Mouse (Mus musculus) intestine, embryonic 16.5 days (tissue): ENCODE results near the gene Fgfr2. TPM values are rescaled to one million over a fixed set of nuclear protein-coding genes. Genes with fewer than 3 reads are reported as not detected.

ENCODE experiments used
- ATAC-seq: fragments of 200-750 bp; cut with Nextera tagmentation; 2 replicates; pipeline ENCODE4 v1.8.0; 2017; ENCODE audit warnings: moderate TSS enrichment, moderate library complexity
- H3K27ac ChIP-seq: fragments of 300-500 bp; sonication (generic); 2 replicates; pipeline ENCODE4 v1.5.1; 2014; ENCODE audit warnings: mild to moderate bottlenecking, low read length
- H3K27me3 ChIP-seq: fragments of 300-500 bp; sonication (generic); replicated peaks from 2 replicates; pipeline ENCODE4 v1.6.1; 2014; ENCODE audit warnings: low read length, control low read depth, mixed read lengths; ENCODE audit not compliant: control insufficient read depth, insufficient read depth
- H3K36me3 ChIP-seq: fragments of 300-500 bp; sonication (generic); 2 replicates; pipeline ENCODE4 v1.6.1; 2014; ENCODE audit warnings: low read length, control low read depth; ENCODE audit not compliant: control insufficient read depth, insufficient read depth
- H3K4me1 ChIP-seq: fragments of 300-500 bp; sonication (generic); 2 replicates; pipeline ENCODE4 v1.6.1; 2014; ENCODE audit warnings: low read length, control low read depth, mixed read lengths; ENCODE audit not compliant: control insufficient read depth, insufficient read depth
- H3K4me2 ChIP-seq: fragments of 300-500 bp; sonication (generic); 2 replicates; pipeline ENCODE4 v1.6.1; 2014; ENCODE audit warnings: low read depth, low read length, control low read depth
- H3K4me3 ChIP-seq: fragments of 300-500 bp; sonication (generic); 2 replicates; pipeline ENCODE4 v1.5.1; 2014; ENCODE audit warnings: mild to moderate bottlenecking, low read length
- H3K9ac ChIP-seq: fragments of 300-500 bp; sonication (generic); 2 replicates; pipeline ENCODE4 v1.6.1; 2014; ENCODE audit warnings: low read depth, low read length
- H3K9me3 ChIP-seq: fragments of 300-500 bp; sonication (generic); 2 replicates; pipeline ENCODE4 v1.6.1; 2016; ENCODE audit warnings: low read length, control low read depth; ENCODE audit not compliant: control insufficient read depth
- WGBS: fragments of 180-500 bp; shearing (Covaris S2); extraction: QIAGEN DNeasy Blood & Tissue Kit; methylation state at CpG from one replicate; pipeline ENCODE4 v1.1.7; 2014; 5-methylcytosine and 5-hydroxymethylcytosine counted together
- polyA plus RNA-seq: library from polyadenylated mRNA; unstranded; fragments of >200 nt; fragmentation: Nextera tagmentation; extraction: Ambion mirVana; gene quantifications from 2 replicates; pipeline ENCODE4 v1.2.1, GENCODE M21; 2015

Gene Fgfr2
- polyA plus RNA-seq, 1 experiment from 2014 or later = 47.3 TPM

- Histone ChIP-seq H3K4me3 (no peak overlapping the region), H3K9ac (no peak overlapping the region), H3K27me3 (no peaks in the 10 kb centered on the region), H3K27ac (no peak overlapping the region), H3K36me3 (no peaks in the 10 kb centered on the region), H3K9me3 (no peaks in the 10 kb centered on the region), H3K4me1 (no peaks in the 10 kb centered on the region), H3K4me2 (no peak overlapping the region)
- ATAC-seq = no peak
- WGBS = 51% methylated on average over 12 of the region's 12 CpGs
Measured at GRCm38 (mm10) chr7:130367222-130368035, 2755.7 kb downstream of the Fgfr2 start.

GRCm38 (mm10) chr7:130365711-130366110, 2757.4 kb downstream of the Fgfr2 start:
- no peak for ATAC-seq

GRCm38 (mm10) chr7:130340412-130341152, 2782.6 kb downstream of the Fgfr2 start:
- 68% methylated on average over 6 of the region's 6 CpGs for WGBS
- ATAC-seq = no peak
- H3K27me3 ChIP-seq = no peaks in the 10 kb centered on the region
- no peaks in the 10 kb centered on the region for H3K9me3 ChIP-seq
- H3K4me1 ChIP-seq = no peaks in the 10 kb centered on the region
- no peak overlapping the region for H3K9ac ChIP-seq
- H3K4me2 ChIP-seq = no peak overlapping the region
- H3K4me3 ChIP-seq = no peak overlapping the region
- no peak overlapping the region for H3K27ac ChIP-seq
- no peaks in the 10 kb centered on the region for H3K36me3 ChIP-seq

More at GRCm38 (mm10) chr7:130365711-130366110, 2757.4 kb downstream of the Fgfr2 start:
- no peak overlapping the region for H3K9ac ChIP-seq
- 94% methylated on average over 10 of the region's 10 CpGs for WGBS
- H3K36me3 ChIP-seq = no peaks in the 10 kb centered on the region
- H3K27ac ChIP-seq = no peak overlapping the region
- no peaks in the 10 kb centered on the region for H3K27me3 ChIP-seq
- no peak overlapping the region for H3K4me2 ChIP-seq
- no peaks in the 10 kb centered on the region for H3K9me3 ChIP-seq
- no peak overlapping the region for H3K4me3 ChIP-seq
- no peaks in the 10 kb centered on the region for H3K4me1 ChIP-seq

- no peak for ATAC-seq
- H3K27ac ChIP-seq = no peak overlapping the region
- WGBS = 92% methylated on average over 7 of the region's 7 CpGs
Measured at GRCm38 (mm10) chr7:130337601-130338000, 2785.5 kb downstream of the Fgfr2 start.

GRCm38 (mm10) chr7:130335440-130336051, 2787.6 kb downstream of the Fgfr2 start:
- Histone ChIP-seq H3K27me3 (no peaks in the 10 kb centered on the region), H3K27ac (no peak overlapping the region), H3K9me3 (no peaks in the 10 kb centered on the region), H3K4me1 (peaks cover 5% of the 10 kb centered on the region), H3K36me3 (no peaks in the 10 kb centered on the region), H3K4me2 (0 out of 2 replicates have a peak overlapping the region, but pooled peaks have one; percentile 2), H3K4me3 (no peak overlapping the region), H3K9ac (no peak overlapping the region)
- peak; percentile 94 for ATAC-seq
- WGBS = 28% methylated on average over 4 of the region's 4 CpGs

More at GRCm38 (mm10) chr7:130337601-130338000, 2785.5 kb downstream of the Fgfr2 start:
- Histone ChIP-seq H3K4me1 (peaks cover 5% of the 10 kb centered on the region), H3K9me3 (no peaks in the 10 kb centered on the region), H3K9ac (no peak overlapping the region), H3K4me3 (no peak overlapping the region), H3K36me3 (no peaks in the 10 kb centered on the region), H3K4me2 (no peak overlapping the region), H3K27me3 (no peaks in the 10 kb centered on the region)

GRCm38 (mm10) chr7:130332515-130333220, 2790.5 kb downstream of the Fgfr2 start:
- no peak for ATAC-seq
- H3K27me3 ChIP-seq = no peaks in the 10 kb centered on the region
- H3K9ac ChIP-seq = no peak overlapping the region
- H3K9me3 ChIP-seq = no peaks in the 10 kb centered on the region
- peaks cover 7% of the 10 kb centered on the region for H3K4me1 ChIP-seq
- H3K4me3 ChIP-seq = no peak overlapping the region
- H3K27ac ChIP-seq = no peak overlapping the region
- H3K36me3 ChIP-seq = no peaks in the 10 kb centered on the region
- 89% methylated on average over 11 of the region's 11 CpGs for WGBS
- no peak overlapping the region for H3K4me2 ChIP-seq

- no peak overlapping the region for H3K4me2 ChIP-seq
- WGBS = 21% methylated on average over 15 of the region's 15 CpGs
Measured at GRCm38 (mm10) chr7:130327603-130328365, 2795.4 kb downstream of the Fgfr2 start.

GRCm38 (mm10) chr7:130325983-130326433, 2797.1 kb downstream of the Fgfr2 start:
- no peak overlapping the region for H3K27ac ChIP-seq
- peak; percentile 82 for ATAC-seq
- H3K4me3 ChIP-seq = no peak overlapping the region
- WGBS = 60% methylated on average over 15 of the region's 15 CpGs
- no peak overlapping the region for H3K9ac ChIP-seq
- H3K9me3 ChIP-seq = no peaks in the 10 kb centered on the region
- no peak overlapping the region for H3K4me2 ChIP-seq
- H3K4me1 ChIP-seq = peaks cover 11% of the 10 kb centered on the region
- H3K36me3 ChIP-seq = no peaks in the 10 kb centered on the region
- H3K27me3 ChIP-seq = no peaks in the 10 kb centered on the region

More at GRCm38 (mm10) chr7:130327603-130328365, 2795.4 kb downstream of the Fgfr2 start:
- H3K4me3 ChIP-seq = no peak overlapping the region
- no peak for ATAC-seq
- H3K27ac ChIP-seq = no peak overlapping the region
- no peaks in the 10 kb centered on the region for H3K27me3 ChIP-seq
- H3K9ac ChIP-seq = no peak overlapping the region
- H3K9me3 ChIP-seq = no peaks in the 10 kb centered on the region
- peaks cover 11% of the 10 kb centered on the region for H3K4me1 ChIP-seq
- no peaks in the 10 kb centered on the region for H3K36me3 ChIP-seq
